Mouse (Mus musculus): ENCODE measurements around the gene Hipk4. TPM values are rescaled to one million over a fixed set of nuclear protein-coding genes. Genes with fewer than 3 reads are reported as not detected.
A peak's percentile ranks its signal among the peaks of the same experiment; 100 is the strongest.

Hipk4 gene
- polyA plus RNA-seq, 1 experiment from 2014 or later = 0.38 TPM

DNA sequence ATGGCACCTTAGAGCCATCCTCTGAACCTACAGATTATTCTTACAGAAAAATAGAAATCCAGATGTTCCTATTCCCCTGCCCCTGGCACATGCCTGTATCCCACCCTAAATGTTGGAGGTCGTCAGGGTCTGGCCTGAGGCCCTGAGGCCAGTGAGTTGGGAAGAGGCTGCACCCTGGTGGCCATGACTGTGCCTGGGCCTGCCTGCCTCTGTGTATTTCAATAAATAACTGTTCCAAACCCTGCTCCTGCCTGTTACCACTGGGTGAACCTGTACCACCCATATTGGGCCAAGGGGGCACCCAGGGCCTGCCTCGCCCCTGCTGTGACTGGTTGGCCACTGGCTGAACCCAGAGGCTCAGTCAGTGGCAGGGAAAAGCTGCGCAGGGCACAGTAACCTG is 7.9 kb downstream of the Hipk4 start:
- Histone ChIP-seq H3K27me3 (ENCODE audit: control insufficient read depth, insufficient read depth, low read length) (no peaks in the 10 kb centered on the region), H3K9ac (ENCODE audit: low read length) (no peak overlapping the region), H3K4me3 (ENCODE audit: low read length) (no peak overlapping the region), H3K4me2 (ENCODE audit: low read depth, low read length) (no peak overlapping the region), H3K27ac (ENCODE audit: low read length) (no peak overlapping the region), H3K36me3 (ENCODE audit: control insufficient read depth, insufficient read depth) (peaks cover 5% of the 10 kb centered on the region; the same call in 1 of the 2 replicates), H3K4me1 (ENCODE audit: control insufficient read depth, insufficient read depth, low read length) (peaks cover 4% of the 10 kb centered on the region), H3K9me3 (replicated peaks; ENCODE audit: control insufficient read depth, low read length) (no peaks in the 10 kb centered on the region)
- no peak for ATAC-seq (replicated peaks; ENCODE audit: extremely low read depth, insufficient read depth, low FRiP score)
- WGBS = 81% methylated on average over 3 of the region's 3 CpGs

DNA sequence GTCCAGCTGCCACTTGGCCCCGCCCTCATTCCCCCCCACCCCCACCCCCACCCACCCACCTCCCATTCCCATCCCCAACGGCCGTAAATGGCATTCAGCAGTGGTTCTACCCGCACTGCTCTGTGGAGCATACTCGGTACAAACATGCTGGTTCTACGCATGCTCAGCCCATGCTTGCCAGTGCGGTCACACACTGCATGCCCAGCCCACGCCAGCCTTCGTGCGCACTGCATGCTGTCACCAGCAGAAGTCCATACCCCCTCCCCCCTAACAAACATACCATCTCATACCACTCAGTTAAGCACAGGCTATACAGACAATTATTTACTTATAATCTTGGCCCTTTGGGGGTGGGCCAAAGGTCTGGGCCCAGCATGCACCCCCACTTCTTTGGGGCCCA is 8.6 kb downstream of the Hipk4 start:
- no peak overlapping the region for H3K4me3 ChIP-seq (ENCODE audit: low read length)
- H3K9me3 ChIP-seq (replicated peaks; ENCODE audit: control insufficient read depth, low read length) = no peaks in the 10 kb centered on the region
- H3K27me3 ChIP-seq (ENCODE audit: control insufficient read depth, insufficient read depth, low read length) = no peaks in the 10 kb centered on the region
- no peak for ATAC-seq (replicated peaks; ENCODE audit: extremely low read depth, insufficient read depth, low FRiP score)
- no peak overlapping the region for H3K4me2 ChIP-seq (ENCODE audit: low read depth, low read length)
- H3K27ac ChIP-seq (ENCODE audit: low read length) = no peak overlapping the region
- no peaks in the 10 kb centered on the region for H3K4me1 ChIP-seq (ENCODE audit: control insufficient read depth, insufficient read depth, low read length)
- 89% methylated on average over 10 of the region's 10 CpGs for WGBS
- peaks cover 5% of the 10 kb centered on the region; the same call in 1 of the 2 replicates for H3K36me3 ChIP-seq (ENCODE audit: control insufficient read depth, insufficient read depth)
- no peak overlapping the region for H3K9ac ChIP-seq (ENCODE audit: low read length)

DNA sequence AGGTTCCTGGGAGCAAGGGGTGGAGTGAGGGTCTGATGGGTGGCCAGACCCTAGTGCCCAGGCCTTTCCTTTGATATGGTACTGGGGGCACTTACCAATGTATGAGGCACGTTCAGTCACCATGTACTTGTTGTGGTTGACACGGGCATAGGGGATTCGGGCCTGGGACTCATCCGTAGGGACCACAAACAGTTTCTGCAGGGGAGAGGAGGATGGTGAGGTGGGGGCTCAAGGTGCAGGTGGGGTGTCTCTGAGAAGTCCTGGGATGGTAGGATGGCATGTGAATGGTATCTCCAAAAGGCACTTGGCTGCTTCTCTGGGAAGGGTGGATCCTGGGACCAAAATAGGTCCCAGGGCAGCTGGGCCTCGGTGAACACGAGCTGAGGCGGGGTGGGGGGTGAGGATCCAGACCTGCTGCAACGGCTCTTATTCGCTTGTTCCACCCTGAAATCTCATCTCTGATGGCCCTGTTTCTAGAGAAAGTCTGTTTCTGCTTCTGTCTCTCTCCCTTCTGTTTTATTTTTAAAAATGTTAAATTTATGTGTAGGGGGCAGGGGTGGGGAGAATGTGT is 9.5 kb downstream of the Hipk4 start:
- H3K4me3 ChIP-seq (ENCODE audit: low read length) = no peak overlapping the region
- WGBS = 78% methylated on average over 9 of the region's 9 CpGs
- peaks cover 10% of the 10 kb centered on the region; the same call in 1 of the 2 replicates for H3K36me3 ChIP-seq (ENCODE audit: control insufficient read depth, insufficient read depth)
- no peaks in the 10 kb centered on the region for H3K27me3 ChIP-seq (ENCODE audit: control insufficient read depth, insufficient read depth, low read length)
- no peak overlapping the region for H3K27ac ChIP-seq (ENCODE audit: low read length)
- H3K9me3 ChIP-seq (replicated peaks; ENCODE audit: control insufficient read depth, low read length) = no peaks in the 10 kb centered on the region
- no peak overlapping the region for H3K9ac ChIP-seq (ENCODE audit: low read length)
- no peak overlapping the region for H3K4me2 ChIP-seq (ENCODE audit: low read depth, low read length)
- no peaks in the 10 kb centered on the region for H3K4me1 ChIP-seq (ENCODE audit: control insufficient read depth, insufficient read depth, low read length)
- 0 out of 2 replicates have a peak, but pooled peaks have one; percentile 30 for ATAC-seq (replicated peaks; ENCODE audit: extremely low read depth, insufficient read depth, low FRiP score)

DNA sequence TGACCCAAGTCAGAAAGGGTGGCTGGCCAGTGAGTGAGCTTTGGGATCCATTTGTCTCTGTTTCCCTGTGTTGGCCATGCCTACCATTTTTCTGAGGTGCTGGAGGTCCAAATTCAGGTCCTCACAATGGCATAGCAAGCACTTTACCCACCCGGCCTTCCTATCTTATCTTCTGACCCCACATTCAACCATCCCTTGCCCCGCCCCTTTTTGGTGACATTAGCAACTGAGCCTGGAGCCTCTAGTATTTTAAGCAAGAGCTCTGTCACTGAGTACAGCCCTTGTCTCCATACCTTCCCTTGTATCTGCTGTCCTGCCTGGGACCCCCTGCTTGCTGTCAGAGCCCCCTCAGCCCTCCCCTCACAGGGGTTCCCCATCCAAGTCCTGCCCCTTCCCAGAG is 12.3 kb downstream of the Hipk4 start:
- Histone ChIP-seq H3K36me3 (ENCODE audit: control insufficient read depth, insufficient read depth) (peaks cover 8% of the 10 kb centered on the region; the same call in 1 of the 2 replicates), H3K27me3 (ENCODE audit: control insufficient read depth, insufficient read depth, low read length) (no peaks in the 10 kb centered on the region), H3K4me1 (ENCODE audit: control insufficient read depth, insufficient read depth, low read length) (no peaks in the 10 kb centered on the region), H3K27ac (ENCODE audit: low read length) (no peak overlapping the region), H3K4me2 (ENCODE audit: low read depth, low read length) (no peak overlapping the region), H3K9ac (ENCODE audit: low read length) (no peak overlapping the region), H3K4me3 (ENCODE audit: low read length) (no peak overlapping the region), H3K9me3 (replicated peaks; ENCODE audit: control insufficient read depth, low read length) (no peaks in the 10 kb centered on the region)
- ATAC-seq (replicated peaks; ENCODE audit: extremely low read depth, insufficient read depth, low FRiP score) = no peak
- WGBS = 54% methylated on average over 2 of the region's 2 CpGs

- Histone ChIP-seq H3K4me3 (ENCODE audit: low read length) (no peak overlapping the region), H3K9ac (ENCODE audit: low read length) (no peak overlapping the region), H3K4me2 (ENCODE audit: low read depth, low read length) (no peak overlapping the region), H3K36me3 (ENCODE audit: control insufficient read depth, insufficient read depth) (peaks cover 8% of the 10 kb centered on the region; the same call in 1 of the 2 replicates), H3K27ac (ENCODE audit: low read length) (no peak overlapping the region), H3K27me3 (ENCODE audit: control insufficient read depth, insufficient read depth, low read length) (no peaks in the 10 kb centered on the region), H3K9me3 (replicated peaks; ENCODE audit: control insufficient read depth, low read length) (no peaks in the 10 kb centered on the region), H3K4me1 (ENCODE audit: control insufficient read depth, insufficient read depth, low read length) (no peaks in the 10 kb centered on the region)
- WGBS = 81% methylated on average over 6 of the region's 6 CpGs
- ATAC-seq (replicated peaks; ENCODE audit: extremely low read depth, insufficient read depth, low FRiP score) = no peak
Measured at GRCm38 (mm10) chr7:27536618-27537017, 13.6 kb downstream of the Hipk4 start.

- Histone ChIP-seq H3K4me3 (ENCODE audit: low read length) (no peak overlapping the region), H3K36me3 (ENCODE audit: control insufficient read depth, insufficient read depth) (peaks cover 8% of the 10 kb centered on the region; the same call in 1 of the 2 replicates), H3K9ac (ENCODE audit: low read length) (no peak overlapping the region), H3K4me1 (ENCODE audit: control insufficient read depth, insufficient read depth, low read length) (peaks cover 6% of the 10 kb centered on the region), H3K27me3 (ENCODE audit: control insufficient read depth, insufficient read depth, low read length) (no peaks in the 10 kb centered on the region), H3K9me3 (replicated peaks; ENCODE audit: control insufficient read depth, low read length) (no peaks in the 10 kb centered on the region), H3K27ac (ENCODE audit: low read length) (no peak overlapping the region), H3K4me2 (ENCODE audit: low read depth, low read length) (no peak overlapping the region)
- no peak for ATAC-seq (replicated peaks; ENCODE audit: extremely low read depth, insufficient read depth, low FRiP score)
- 89% methylated on average over 8 of the region's 8 CpGs for WGBS
Measured at GRCm38 (mm10) chr7:27537998-27538397, 14.9 kb downstream of the Hipk4 start.

DNA sequence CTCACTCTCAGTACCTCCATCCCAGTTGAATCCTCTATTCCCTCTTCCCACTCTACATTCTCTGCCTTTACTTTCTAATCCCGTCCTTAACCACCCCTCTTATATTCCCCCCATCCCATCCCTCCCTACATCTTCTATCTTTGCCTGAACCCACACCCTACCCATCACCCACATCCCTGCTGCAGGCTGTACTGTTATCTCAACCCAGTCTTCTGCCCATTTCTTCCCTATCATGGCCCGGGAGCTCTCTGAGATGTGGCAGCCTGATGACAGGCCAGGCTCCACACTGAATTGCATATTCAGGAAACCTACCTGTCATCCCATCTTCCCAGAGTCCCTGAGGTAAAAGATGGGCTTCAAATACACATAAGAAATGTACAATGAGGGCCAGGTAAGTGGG is 15.7 kb downstream of the Hipk4 start:
- no peak for ATAC-seq (replicated peaks; ENCODE audit: extremely low read depth, insufficient read depth, low FRiP score)
- Histone ChIP-seq H3K27me3 (ENCODE audit: control insufficient read depth, insufficient read depth, low read length) (no peaks in the 10 kb centered on the region), H3K36me3 (ENCODE audit: control insufficient read depth, insufficient read depth) (peaks cover 5% of the 10 kb centered on the region; the same call in 1 of the 2 replicates), H3K4me2 (ENCODE audit: low read depth, low read length) (no peak overlapping the region), H3K27ac (ENCODE audit: low read length) (no peak overlapping the region), H3K9me3 (replicated peaks; ENCODE audit: control insufficient read depth, low read length) (no peaks in the 10 kb centered on the region), H3K9ac (ENCODE audit: low read length) (no peak overlapping the region), H3K4me1 (ENCODE audit: control insufficient read depth, insufficient read depth, low read length) (peaks cover 12% of the 10 kb centered on the region), H3K4me3 (ENCODE audit: low read length) (no peak overlapping the region)
- 68% methylated on average over 2 of the region's 2 CpGs for WGBS

GRCm38 (mm10) chr7:27540521-27540920 is 17.5 kb downstream of the Hipk4 start:
- no peaks in the 10 kb centered on the region for H3K27me3 ChIP-seq (ENCODE audit: control insufficient read depth, insufficient read depth, low read length)
- H3K4me1 ChIP-seq (ENCODE audit: control insufficient read depth, insufficient read depth, low read length) = peaks cover 18% of the 10 kb centered on the region
- no peaks in the 10 kb centered on the region for H3K9me3 ChIP-seq (replicated peaks; ENCODE audit: control insufficient read depth, low read length)
- H3K4me3 ChIP-seq (ENCODE audit: low read length) = no peak overlapping the region
- no peak overlapping the region for H3K27ac ChIP-seq (ENCODE audit: low read length)
- no peak overlapping the region for H3K9ac ChIP-seq (ENCODE audit: low read length)
- H3K36me3 ChIP-seq (ENCODE audit: control insufficient read depth, insufficient read depth) = peaks cover 5% of the 10 kb centered on the region; the same call in 1 of the 2 replicates
- no peak for ATAC-seq (replicated peaks; ENCODE audit: extremely low read depth, insufficient read depth, low FRiP score)
- 63% methylated on average over 2 of the region's 2 CpGs for WGBS
- H3K4me2 ChIP-seq (ENCODE audit: low read depth, low read length) = no peak overlapping the region

DNA sequence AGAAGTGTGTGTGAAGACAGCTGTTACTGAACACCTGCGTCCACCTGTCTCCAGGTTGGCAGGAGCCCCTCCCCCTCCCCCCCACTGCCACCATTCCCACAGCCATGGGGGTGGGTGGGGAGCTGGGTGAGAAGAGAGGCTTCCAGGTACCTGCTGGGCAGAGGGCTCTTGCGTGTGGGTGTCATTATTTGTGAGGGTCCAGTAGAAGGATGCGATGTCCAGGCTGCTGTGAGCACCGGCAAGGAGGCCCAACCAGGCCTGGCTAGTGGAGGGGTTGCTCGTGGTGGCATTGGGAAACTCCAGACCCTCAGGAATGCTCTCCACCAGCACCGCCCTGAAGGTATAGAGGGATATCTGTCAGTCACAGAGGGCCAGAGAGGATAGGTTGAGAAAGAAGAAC is 17.9 kb downstream of the Hipk4 start:
- 86% methylated on average over 6 of the region's 6 CpGs for WGBS
- no peak overlapping the region for H3K4me2 ChIP-seq (ENCODE audit: low read depth, low read length)
- no peak for ATAC-seq (replicated peaks; ENCODE audit: extremely low read depth, insufficient read depth, low FRiP score)
- H3K4me3 ChIP-seq (ENCODE audit: low read length) = no peak overlapping the region
- peaks cover 18% of the 10 kb centered on the region for H3K4me1 ChIP-seq (ENCODE audit: control insufficient read depth, insufficient read depth, low read length)
- H3K27me3 ChIP-seq (ENCODE audit: control insufficient read depth, insufficient read depth, low read length) = no peaks in the 10 kb centered on the region
- no peak overlapping the region for H3K27ac ChIP-seq (ENCODE audit: low read length)
- H3K9ac ChIP-seq (ENCODE audit: low read length) = no peak overlapping the region
- H3K9me3 ChIP-seq (replicated peaks; ENCODE audit: control insufficient read depth, low read length) = no peaks in the 10 kb centered on the region
- H3K36me3 ChIP-seq (ENCODE audit: control insufficient read depth, insufficient read depth) = peaks cover 5% of the 10 kb centered on the region; the same call in 1 of the 2 replicates

All from heart, embryonic 16.5 days (tissue).